Mouse (Mus musculus) MEL (cell line): ENCODE data around the gene Trio. TPM values are rescaled to one million over a fixed set of nuclear protein-coding genes. Genes with fewer than 3 reads are reported as not detected.
A peak's percentile ranks its signal among the peaks of the same experiment; 100 is the strongest.

Experiments used
- DNase-seq: peaks from one replicate; pipeline ENCODE4 v3.0.0; 2011; ENCODE audit warnings: low read depth, low spot score
- H3K27ac ChIP-seq: 2 replicates; pipeline ENCODE4 v1.5.1; 2012; ENCODE audit warnings: low read depth, mild to moderate bottlenecking, control low read depth, low read length, moderate library complexity; ENCODE audit not compliant: control insufficient read depth
- H3K27me3 ChIP-seq, 2 experiments: fragments of 150-350 bp in 1 of 2; sonication (generic) in 1 of 2; 2 replicates each; pipeline ENCODE4 v1.6.1; 2012; ENCODE audit warnings: low read length in 2 of 2, mild to moderate bottlenecking in 2 of 2, improper control_type of control experiment in 1 of 2, moderate library complexity in 1 of 2; ENCODE audit not compliant: insufficient read depth in 2 of 2, control insufficient read depth in 1 of 2
- H3K36me3 ChIP-seq, 2 experiments: 2 replicates each; pipeline ENCODE4 v1.6.1; 2012 to 2014; ENCODE audit warnings: low read length in 2 of 2, improper control_type of control experiment in 1 of 2, inconsistent platforms in 1 of 2, mild to moderate bottlenecking in 1 of 2; ENCODE audit not compliant: insufficient read depth in 2 of 2, control insufficient read depth in 1 of 2
- H3K4me1 ChIP-seq, 2 experiments: fragments of 150-350 bp in 1 of 2; sonication (generic) in 1 of 2; 2 replicates each; pipeline ENCODE4 v1.6.1; 2012; ENCODE audit warnings: low read length in 2 of 2, improper control_type of control experiment in 1 of 2, mild to moderate bottlenecking in 1 of 2; ENCODE audit not compliant: insufficient read depth in 2 of 2, control insufficient read depth in 1 of 2
- H3K4me3 ChIP-seq, 2 experiments: fragments of 150-350 bp in 1 of 2; sonication (generic) in 1 of 2; 2 replicates each; pipeline ENCODE4 v1.5.1; 2012; ENCODE audit warnings: low read depth in 2 of 2, low read length in 2 of 2, mild to moderate bottlenecking in 2 of 2, moderate library complexity in 2 of 2, control low read depth in 1 of 2, improper control_type of control experiment in 1 of 2; ENCODE audit not compliant: control insufficient read depth in 1 of 2, insufficient read depth in 1 of 2
- H3K79me2 ChIP-seq: 2 replicates; pipeline ENCODE4 v1.6.1; 2012; ENCODE audit warnings: mild to moderate bottlenecking, low read length, moderate library complexity; ENCODE audit not compliant: control insufficient read depth, poor library complexity, insufficient read depth
- H3K9ac ChIP-seq: 2 replicates; pipeline ENCODE4 v1.6.1; 2012; ENCODE audit warnings: low read depth, mild to moderate bottlenecking, control low read depth, low read length, moderate library complexity; ENCODE audit not compliant: control insufficient read depth, poor library complexity, severe bottlenecking
- H3K9me3 ChIP-seq: fragments of 150-350 bp; sonication (generic); replicated peaks from 2 replicates; pipeline ENCODE4 v1.6.1; 2012; ENCODE audit warnings: mild to moderate bottlenecking, low read length, improper control_type of control experiment, moderate library complexity; ENCODE audit not compliant: insufficient read depth
- CHD1 ChIP-seq: IDR thresholded peaks from 2 replicates; pipeline ENCODE4 v1.6.1; 2012; ENCODE audit warnings: low read depth, mild to moderate bottlenecking, inconsistent platforms, low read length, improper control_type of control experiment
- CHD2 ChIP-seq: IDR thresholded peaks from 2 replicates; pipeline ENCODE4 v1.6.1; 2011; ENCODE audit warnings: low read length, improper control_type of control experiment
- CTCF ChIP-seq, 3 experiments: IDR thresholded peaks in 2 of 3; conservative IDR thresholded peaks in 1 of 3; 2 replicates each; pipeline ENCODE4 v1.5.1; 2011 to 2012; ENCODE audit warnings: low read length in 3 of 3, low read depth in 2 of 3, mild to moderate bottlenecking in 2 of 3, improper control_type of control experiment in 1 of 3, inconsistent platforms in 1 of 3, mixed read lengths in 1 of 3, moderate library complexity in 1 of 3; ENCODE audit not compliant: control insufficient read depth in 1 of 3, insufficient read depth in 1 of 3, poor library complexity in 1 of 3, severe bottlenecking in 1 of 3
- E2F4 ChIP-seq: IDR thresholded peaks from 2 replicates; pipeline ENCODE4 v1.6.1; 2011; ENCODE audit warnings: low read depth, low read length, improper control_type of control experiment, borderline replicate concordance
- ELF1 ChIP-seq: IDR thresholded peaks from 2 replicates; pipeline ENCODE4 v1.6.1; 2014; ENCODE audit warnings: low read depth, mild to moderate bottlenecking, inconsistent platforms, low read length, improper control_type of control experiment, moderate library complexity
- ETS1 ChIP-seq: IDR thresholded peaks from 2 replicates; pipeline ENCODE4 v1.6.1; 2012; ENCODE audit warnings: low read depth, mild to moderate bottlenecking, inconsistent platforms, low read length, improper control_type of control experiment, moderate library complexity
- GABPA ChIP-seq: IDR thresholded peaks from 2 replicates; pipeline ENCODE4 v1.6.1; 2012; ENCODE audit warnings: low read depth, mild to moderate bottlenecking, inconsistent platforms, low read length, improper control_type of control experiment, moderate library complexity
- GATA1 ChIP-seq: IDR thresholded peaks from 2 replicates; pipeline ENCODE4 v1.6.1; 2011; ENCODE audit warnings: low read depth, low read length, improper control_type of control experiment
- HCFC1 ChIP-seq: IDR thresholded peaks from 2 replicates; pipeline ENCODE4 v1.6.1; 2012; ENCODE audit warnings: low read depth, mild to moderate bottlenecking, inconsistent platforms, low read length, improper control_type of control experiment, moderate library complexity
- JUND ChIP-seq: IDR thresholded peaks from 2 replicates; pipeline ENCODE4 v1.6.1; 2011; ENCODE audit warnings: low read depth, mild to moderate bottlenecking, improper control_type of control experiment, low read length
- KAT2A ChIP-seq: conservative IDR thresholded peaks from 2 replicates; pipeline ENCODE4 v1.6.1; 2012; ENCODE audit warnings: low read depth, low read length, improper control_type of control experiment, inconsistent platforms
- MAFK ChIP-seq: IDR thresholded peaks from 2 replicates; pipeline ENCODE4 v1.6.1; 2011; ENCODE audit warnings: low read depth, mild to moderate bottlenecking, low read length, improper control_type of control experiment, borderline replicate concordance
- MAX ChIP-seq: IDR thresholded peaks from 2 replicates; pipeline ENCODE4 v1.6.1; 2011; ENCODE audit warnings: low read length, improper control_type of control experiment
- MAZ ChIP-seq: IDR thresholded peaks from 2 replicates; pipeline ENCODE4 v1.6.1; 2012; ENCODE audit warnings: low read depth, mild to moderate bottlenecking, inconsistent platforms, low read length, improper control_type of control experiment
- MEF2A ChIP-seq: IDR thresholded peaks from 2 replicates; pipeline ENCODE4 v1.6.1; 2014; ENCODE audit warnings: low read depth, mild to moderate bottlenecking, inconsistent platforms, low read length, improper control_type of control experiment; ENCODE audit not compliant: poor library complexity, insufficient replicate concordance, severe bottlenecking; ENCODE audit errors: extremely low read depth
- MYC ChIP-seq: IDR thresholded peaks from 2 replicates; pipeline ENCODE4 v1.6.1; 2011; ENCODE audit warnings: low read depth, mild to moderate bottlenecking, low read length, improper control_type of control experiment, moderate library complexity
- NELFE ChIP-seq: IDR thresholded peaks from 2 replicates; pipeline ENCODE4 v1.6.1; 2011; ENCODE audit warnings: low read depth, low read length, improper control_type of control experiment
- POLR2A ChIP-seq, 2 experiments: IDR thresholded peaks; 2 replicates each; pipeline ENCODE4 v1.6.1; 2011 to 2012; ENCODE audit warnings: low read length in 2 of 2, mild to moderate bottlenecking in 2 of 2, control low read depth in 1 of 2, improper control_type of control experiment in 1 of 2, low read depth in 1 of 2, moderate library complexity in 1 of 2; ENCODE audit not compliant: control insufficient read depth in 1 of 2, insufficient read depth in 1 of 2, poor library complexity in 1 of 2
- RAD21 ChIP-seq: IDR thresholded peaks from 2 replicates; pipeline ENCODE4 v1.6.1; 2011; ENCODE audit warnings: mild to moderate bottlenecking, low read depth, low read length, improper control_type of control experiment
- SMC3 ChIP-seq: IDR thresholded peaks from 2 replicates; pipeline ENCODE4 v1.6.1; 2011; ENCODE audit warnings: low read depth, low read length, improper control_type of control experiment
- TBP ChIP-seq: IDR thresholded peaks from 2 replicates; pipeline ENCODE4 v1.8.0; 2011; ENCODE audit warnings: low read depth, low read length, improper control_type of control experiment
- USF1 ChIP-seq: IDR thresholded peaks from 2 replicates; pipeline ENCODE4 v1.6.1; 2014; ENCODE audit warnings: low read depth, mild to moderate bottlenecking, inconsistent platforms, low read length, improper control_type of control experiment, moderate library complexity
- ZKSCAN1 ChIP-seq: IDR thresholded peaks from 2 replicates; pipeline ENCODE4 v1.6.1; 2012; ENCODE audit warnings: low read depth, mild to moderate bottlenecking, inconsistent platforms, low read length, improper control_type of control experiment, moderate library complexity
- ZMIZ1 ChIP-seq: IDR thresholded peaks from 2 replicates; pipeline ENCODE4 v1.6.1; 2012; ENCODE audit warnings: low read depth, mild to moderate bottlenecking, inconsistent platforms, low read length, improper control_type of control experiment, moderate library complexity
- ZNF384 ChIP-seq: IDR thresholded peaks from 2 replicates; pipeline ENCODE4 v1.6.1; 2012; ENCODE audit warnings: low read depth, mild to moderate bottlenecking, inconsistent platforms, low read length, improper control_type of control experiment
- polyA plus RNA-seq, 2 experiments: library from polyadenylated mRNA; stranded (reverse) in 1 of 2; unstranded in 1 of 2; fragments of >175 nt in 1 of 2; fragments of >200 nt in 1 of 2; gene quantifications; 2 replicates each; pipeline versions ENCODE4 v1.2.1 to v1.2.4; 2012; ENCODE audit warnings: low replicate concordance in 2 of 2, low read depth in 1 of 2; ENCODE audit not compliant: insufficient read length in 2 of 2, insufficient read depth in 1 of 2, missing spikeins in 1 of 2
- total RNA-seq: library from RNA; depleted of rRNA; stranded (reverse); fragments of 300-350 nt; gene quantifications from 2 replicates; pipeline ENCODE4 v1.2.3, GENCODE M21; 2012

The Trio gene
- total and polyA plus RNA-seq, 3 experiments = 0.91 to 1.1 TPM; not detected in 1

GRCm38 (mm10) chr15:27923280-27923986 lies 102.2 kb downstream of the Trio start:
- H3K4me3 ChIP-seq = peak overlapping the region; percentile 9 to 30; a peak in 2 of 4 replicates

GRCm38 (mm10) chr15:27920751-27921150 lies 104.9 kb downstream of the Trio start:
- no peaks in the 10 kb centered on the region for H3K36me3 ChIP-seq
- no peaks in the 10 kb centered on the region for H3K9me3 ChIP-seq
- H3K4me3 ChIP-seq = no peak overlapping the region
- no peak for DNase-seq
- H3K79me2 ChIP-seq = no peaks in the 10 kb centered on the region
- TF ChIP-seq SMC3 (no peak), USF1 (no peak), MAX (no peak), HCFC1 (no peak), ELF1 (no peak), GABPA (no peak), NELFE (no peak), GATA1 (no peak), E2F4 (no peak), MYC (no peak)
- TF ChIP-seq, all 39 proteins: peak for 0
- H3K4me1 ChIP-seq = no peaks in the 10 kb centered on the region
- H3K27ac ChIP-seq = no peak overlapping the region
- H3K27me3 ChIP-seq = no peaks in the 10 kb centered on the region
- H3K9ac ChIP-seq = no peak overlapping the region

More at GRCm38 (mm10) chr15:27923280-27923986, 102.2 kb downstream of the Trio start:
- Histone ChIP-seq H3K79me2 (no peaks in the 10 kb centered on the region), H3K9me3 (no peaks in the 10 kb centered on the region), H3K36me3 (no peaks in the 10 kb centered on the region), H3K9ac (no peak overlapping the region), H3K27me3 (no peaks in the 10 kb centered on the region), H3K27ac (no peak overlapping the region), H3K4me1 (no peaks in the 10 kb centered on the region)
- DNase-seq = peak; percentile 70
- TF ChIP-seq ETS1 (peak; percentile 82), ZMIZ1 (no peak)

- no peak overlapping the region for H3K4me3 ChIP-seq
- DNase-seq = peak; percentile 66
- H3K27ac ChIP-seq = no peak overlapping the region
- no peaks in the 10 kb centered on the region for H3K79me2 ChIP-seq
- H3K36me3 ChIP-seq = no peaks in the 10 kb centered on the region
- H3K4me1 ChIP-seq = no peaks in the 10 kb centered on the region
- no peaks in the 10 kb centered on the region for H3K27me3 ChIP-seq
- no peaks in the 10 kb centered on the region for H3K9me3 ChIP-seq
- no peak overlapping the region for H3K9ac ChIP-seq
- no peak for TF ChIP-seq GATA1
- no peak for TF ChIP-seq MAZ
- no peak for TF ChIP-seq MAFK
- TF ChIP-seq KAT2A = no peak
- TF ChIP-seq SMC3 = peak; percentile 61
- no peak for TF ChIP-seq HCFC1
- no peak for TF ChIP-seq TBP
- TF ChIP-seq CHD2 = no peak
- TF ChIP-seq ZNF384 = peak; percentile 100
- no peak for TF ChIP-seq ETS1
- no peak for TF ChIP-seq GABPA
- no peak for TF ChIP-seq MAX
- TF ChIP-seq CTCF (IDR thresholded peaks at IDR 0.05 in 2 of 3, conservative IDR thresholded peaks at IDR 0.05 in 1 of 3; ENCODE audit: control insufficient read depth in 1 of 3, insufficient read depth in 1 of 3, low read depth in 2 of 3, low read length in 3 of 3, poor library complexity in 1 of 3, severe bottlenecking in 1 of 3) = peak; percentile 59 to 75 (median 66)
- TF ChIP-seq JUND = no peak
- TF ChIP-seq RAD21 = peak; percentile 85
- TF ChIP-seq ZKSCAN1 = peak; percentile 68; the same call in 1 of the 2 replicates
- no peak for TF ChIP-seq MEF2A
- TF ChIP-seq CHD1 = no peak
- TF ChIP-seq POLR2A (IDR thresholded peaks at IDR 0.05; ENCODE audit: control insufficient read depth in 1 of 2, insufficient read depth in 1 of 2, low read depth in 1 of 2, low read length in 2 of 2, poor library complexity in 1 of 2) = no peak
Measured at GRCm38 (mm10) chr15:27919540-27919939, 106.1 kb downstream of the Trio start.
